Mouse (Mus musculus) erythroblast, embryonic 14.5 days (primary cell): ENCODE results near the gene Slc44a4.

ENCODE experiments used
- GATA1 ChIP-seq: IDR thresholded peaks from 2 replicates; pipeline ENCODE4 v1.6.1; 2012; ENCODE audit warnings: low read length, inconsistent platforms, mixed read lengths
- TAL1 ChIP-seq: IDR thresholded peaks from 3 replicates; pipeline ENCODE4 v1.6.1; 2012; ENCODE audit warnings: low read length, inconsistent platforms, mixed read lengths

GRCm38 (mm10) chr17:34955884-34956283 is 41.6 kb downstream of the Slc44a4 start:
- TF ChIP-seq GATA1 (no peak), TAL1 (no peak)
